Mouse (Mus musculus): ENCODE data around the gene Zbtb16.

- no peak for TF ChIP-seq USF1 (IDR thresholded peaks at IDR 0.05; ENCODE audit: low read depth)
- no peak for TF ChIP-seq POLR2A (IDR thresholded peaks at IDR 0.05; ENCODE audit: insufficient read length, low read depth)
- no peak for TF ChIP-seq TCF12 (IDR thresholded peaks at IDR 0.05; ENCODE audit: insufficient read depth, poor library complexity, severe bottlenecking)
- no peak for TF ChIP-seq MYOD1 (IDR thresholded peaks at IDR 0.05; ENCODE audit: control insufficient read depth in 1 of 3, insufficient read length in 2 of 3, low read depth in 2 of 3)
- no peak for TF ChIP-seq POLR2AphosphoS2 (IDR thresholded peaks at IDR 0.05; ENCODE audit: insufficient read length, low read depth)
- no peak for TF ChIP-seq E2F4 (IDR thresholded peaks at IDR 0.05; ENCODE audit: insufficient read depth)
- TF ChIP-seq MAX (IDR thresholded peaks at IDR 0.05; ENCODE audit: low read depth) = no peak
- TF ChIP-seq MYOG (IDR thresholded peaks at IDR 0.05; ENCODE audit: control insufficient read depth in 1 of 3, insufficient read depth in 1 of 3, insufficient read length in 2 of 3, low read depth in 2 of 3) = no peak
- no peak for TF ChIP-seq REST (IDR thresholded peaks at IDR 0.05; ENCODE audit: insufficient read depth, insufficient read length)
Measured at GRCm38 (mm10) chr9:48673804-48674203, 162.2 kb downstream of the Zbtb16 start.
